8 mouse cellular contexts compared by ENCODE assay signal in the genomic region with DNA sequence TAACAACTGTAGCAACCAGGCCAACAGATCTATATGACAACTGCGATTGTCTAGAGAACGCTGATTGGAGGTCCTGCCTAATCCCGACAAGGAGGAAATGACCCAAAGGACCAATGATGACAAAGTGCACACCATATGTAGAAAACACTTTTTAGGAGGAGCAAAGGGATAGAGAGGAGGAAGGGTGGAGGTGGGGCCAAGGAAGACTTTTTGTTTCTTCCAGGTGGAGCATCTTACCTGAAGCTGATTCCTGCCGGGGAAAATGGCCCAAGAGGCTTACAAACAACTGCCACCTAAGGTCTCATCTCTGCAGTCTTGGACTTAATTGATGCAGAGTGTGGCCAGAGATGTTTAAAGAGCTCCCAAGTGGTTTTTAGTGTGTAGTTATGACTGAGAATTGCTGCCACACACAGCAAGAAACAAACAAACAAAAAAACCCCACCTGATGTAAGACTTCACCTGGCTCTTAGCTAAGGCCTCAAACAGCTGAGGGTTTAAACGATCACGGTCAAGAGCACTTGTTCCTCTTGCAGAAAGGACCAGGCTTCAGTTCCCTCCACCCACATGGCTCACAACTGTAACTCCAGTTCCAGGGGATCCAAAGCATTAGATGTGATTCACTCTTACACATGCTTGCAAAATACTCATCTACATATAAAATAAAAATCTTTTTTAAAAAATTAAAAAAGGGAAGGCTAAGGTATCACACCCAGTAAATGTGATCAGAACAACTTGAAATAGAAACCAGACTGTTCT. TPM values are rescaled to one million over a fixed set of nuclear protein-coding genes. Genes with fewer than 3 reads are reported as not detected.
DNase-seq lines count a peak whose midpoint lies in the region; ATAC-seq and TF ChIP-seq lines count a peak whose summit lies in the region.
"Had no signal": no experiment of that assay in that cellular context is flagged by ENCODE, and none has a peak within 500 bp of the region (broad histone marks: within the 10 kb centered on the region; RNA-seq: fewer than 3 reads in every experiment).

No protein-coding gene starts in this region.

- H3K27ac ChIP-seq in lung, embryonic 16.5 days (ENCODE audit: low read length): peak overlapping the region; percentile 74
- H3K27ac ChIP-seq in embryonic fibroblast, embryonic 13.5 days (ENCODE audit: insufficient read depth, low read length): peak overlapping the region; percentile 64; the same call in 1 of the 2 replicates
- peak overlapping the region; percentile 70; the same call in 1 of the 2 replicates for H3K27ac ChIP-seq in limb, embryonic 11.5 days (replicated peaks; ENCODE audit: low read depth, low read length)
- peak overlapping the region; percentile 45; the same call in 1 of the 2 replicates for H3K27ac ChIP-seq in stomach, embryonic 14.5 days (ENCODE audit: low read length)

- TF ChIP-seq POLR2A in embryonic fibroblast, embryonic 13.5 days (IDR thresholded peaks at IDR 0.05; ENCODE audit: low read depth, low read length): no peak

- H3K9ac ChIP-seq in lung, embryonic 16.5 days (ENCODE audit: low read length): peak overlapping the region; percentile 95
- peak overlapping the region; percentile 97 for H3K9ac ChIP-seq in limb, embryonic 11.5 days (ENCODE audit: low read length)
- H3K9ac ChIP-seq in stomach, embryonic 14.5 days (replicated peaks; ENCODE audit: low read depth, low read length): peak overlapping the region; percentile 90

- no peak for ATAC-seq in lung, embryonic 16.5 days (ENCODE audit: low read depth)
- ATAC-seq in limb, embryonic 11.5 days (ENCODE audit: insufficient number of reproducible peaks, low FRiP score, low TSS enrichment, low read depth): no peak
- ATAC-seq in stomach, embryonic 14.5 days (ENCODE audit: insufficient number of reproducible peaks, insufficient read depth, low FRiP score, low read depth): no peak

- peak overlapping the region; percentile 67 for H3K4me3 ChIP-seq in lung, embryonic 16.5 days (ENCODE audit: low read length)
- H3K4me3 ChIP-seq in embryonic fibroblast, embryonic 13.5 days (ENCODE audit: insufficient read depth, low read length): peak overlapping the region; percentile 19
- H3K4me3 ChIP-seq in limb, embryonic 11.5 days (ENCODE audit: low read depth, low read length): peak overlapping the region; percentile 91
- peak overlapping the region; percentile 68 for H3K4me3 ChIP-seq in stomach, embryonic 14.5 days (ENCODE audit: low read depth, low read length)

- H3K9me3 ChIP-seq in lung, embryonic 16.5 days (ENCODE audit: control insufficient read depth, low read length): no peaks in the 10 kb centered on the region
- no peaks in the 10 kb centered on the region for H3K9me3 ChIP-seq in limb, embryonic 11.5 days (ENCODE audit: control insufficient read depth, low read length)
- H3K9me3 ChIP-seq in stomach, embryonic 14.5 days (ENCODE audit: control insufficient read depth, low read depth, low read length): no peaks in the 10 kb centered on the region

- no peaks in the 10 kb centered on the region for H3K27me3 ChIP-seq in lung, embryonic 16.5 days (ENCODE audit: control insufficient read depth, insufficient read depth, low read depth, low read length)
- H3K27me3 ChIP-seq in limb, embryonic 11.5 days (ENCODE audit: control insufficient read depth, insufficient read depth, low read length): no peaks in the 10 kb centered on the region
- H3K27me3 ChIP-seq in stomach, embryonic 14.5 days (ENCODE audit: control insufficient read depth, insufficient read depth, low read length): no peaks in the 10 kb centered on the region

- TF ChIP-seq CTCF in embryonic fibroblast, embryonic 13.5 days (IDR thresholded peaks at IDR 0.05; ENCODE audit: borderline replicate concordance, insufficient read depth, low read length): no peak

- DNase-seq in lung, postnatal 10 days: no peak
- no peak for DNase-seq in limb, embryonic 11.5 days (ENCODE audit: low spot score)
- DNase-seq in layer of hippocampus, postnatal 25 days (ENCODE audit: extremely low spot score in 1 of 2, low spot score in 1 of 2): no peak
- no peak for DNase-seq in adrenal gland, postnatal 10 days

- WGBS in lung, embryonic 16.5 days: 62% methylated on average over 6 of the region's 6 CpGs
- 75% methylated on average over 6 of the region's 6 CpGs for WGBS in limb, embryonic 11.5 days
- WGBS in stomach, embryonic 14.5 days: 67% methylated on average over 6 of the region's 6 CpGs

- H3K36me3 ChIP-seq in lung, embryonic 16.5 days (ENCODE audit: control insufficient read depth, insufficient read depth, low read length): peaks cover 7% of the 10 kb centered on the region; the same call in 1 of the 2 replicates
- H3K36me3 ChIP-seq in limb, embryonic 11.5 days (ENCODE audit: control insufficient read depth, insufficient read depth, low read length): no peaks in the 10 kb centered on the region
- H3K36me3 ChIP-seq in stomach, embryonic 14.5 days (ENCODE audit: control insufficient read depth, insufficient read depth, low read length): peaks cover 11% of the 10 kb centered on the region

- peak overlapping the region; percentile 70 for H3K4me2 ChIP-seq in lung, embryonic 16.5 days (ENCODE audit: low read depth, low read length)
- peak overlapping the region; percentile 60 for H3K4me2 ChIP-seq in limb, embryonic 11.5 days (ENCODE audit: low read depth, severe bottlenecking)
- peak overlapping the region; percentile 31 for H3K4me2 ChIP-seq in stomach, embryonic 14.5 days (replicated peaks; ENCODE audit: low read depth, low read length)

- H3K4me1 ChIP-seq in lung, embryonic 16.5 days (replicated peaks; ENCODE audit: control insufficient read depth, insufficient read depth, low read length): peaks cover 14% of the 10 kb centered on the region
- peaks cover 15% of the 10 kb centered on the region; the same call in 1 of the 2 replicates for H3K4me1 ChIP-seq in embryonic fibroblast, embryonic 13.5 days (ENCODE audit: control insufficient read depth, insufficient read depth, low read length)
- H3K4me1 ChIP-seq in limb, embryonic 11.5 days (ENCODE audit: control insufficient read depth, insufficient read depth, low read length): no peaks in the 10 kb centered on the region
- peaks cover 7% of the 10 kb centered on the region; the same call in 1 of the 2 replicates for H3K4me1 ChIP-seq in stomach, embryonic 14.5 days (ENCODE audit: control insufficient read depth, insufficient read depth, low read length)

RNA-seq across cellular contexts. Expression of a gene that starts 0.7 kb away (rescaled TPM):
- polyA plus RNA-seq in lung, embryonic 16.5 days (2015; fragmentation: Nextera tagmentation; extraction: Ambion mirVana): 563 and 641 TPM in 2 replicates
- polyA plus RNA-seq in embryonic fibroblast, embryonic 13.5 days (2011; ENCODE audit: insufficient read length, low read depth, missing spikeins): 330 and 372 TPM in 2 replicates
- 600 and 611 TPM in 2 replicates for polyA plus RNA-seq in limb, embryonic 11.5 days (2014; fragmentation: Nextera tagmentation; extraction: Ambion mirVana)
- 672 and 728 TPM in 2 replicates for polyA plus RNA-seq in stomach, embryonic 14.5 days (2014; fragmentation: Nextera tagmentation; extraction: Ambion mirVana)
- 100 to 1,000 TPM; 262 to 295 TPM for total RNA-seq in layer of hippocampus, postnatal 25 days (2021)
- total RNA-seq in adrenal gland, postnatal 10 days (2021): 100 to 1,000 TPM; 337 to 370 TPM

RNA-seq across cellular contexts. Expression of a gene that starts 4.8 kb away (rescaled TPM):
- 5.8 and 7.7 TPM in 2 replicates for polyA plus RNA-seq in lung, embryonic 16.5 days (2015; fragmentation: Nextera tagmentation; extraction: Ambion mirVana)
- 8.7 and 15.9 TPM in 2 replicates for polyA plus RNA-seq in embryonic fibroblast, embryonic 13.5 days (2011; ENCODE audit: insufficient read length, low read depth, missing spikeins)
- 6.4 and 7.8 TPM in 2 replicates for polyA plus RNA-seq in limb, embryonic 11.5 days (2014; fragmentation: Nextera tagmentation; extraction: Ambion mirVana)
- 6.8 and 10.1 TPM in 2 replicates for polyA plus RNA-seq in stomach, embryonic 14.5 days (2014; fragmentation: Nextera tagmentation; extraction: Ambion mirVana)
- total RNA-seq in layer of hippocampus, postnatal 25 days (2021): 10 to 100 TPM; 24.0 to 41.7 TPM
- total RNA-seq in adrenal gland, postnatal 10 days (2021): 10 to 100 TPM; 14.5 to 30.3 TPM

RNA-seq across cellular contexts. Expression of a gene that starts 36.7 kb away (rescaled TPM):
- polyA plus RNA-seq in lung, embryonic 16.5 days (2015; fragmentation: Nextera tagmentation; extraction: Ambion mirVana): 181 and 202 TPM in 2 replicates
- polyA plus RNA-seq in embryonic fibroblast, embryonic 13.5 days (2011; ENCODE audit: insufficient read length, low read depth, missing spikeins): 58.7 and 65.8 TPM in 2 replicates
- polyA plus RNA-seq in limb, embryonic 11.5 days (2014; fragmentation: Nextera tagmentation; extraction: Ambion mirVana): 48.2 and 49.9 TPM in 2 replicates
- polyA plus RNA-seq in stomach, embryonic 14.5 days (2014; fragmentation: Nextera tagmentation; extraction: Ambion mirVana): 197 and 202 TPM in 2 replicates
- total RNA-seq in layer of hippocampus, postnatal 25 days (2021): 1 to 10 TPM; 4.6 to 5.6 TPM
- 100 to 1,000 TPM; 116 to 123 TPM for total RNA-seq in adrenal gland, postnatal 10 days (2021)
- total RNA-seq: neutrophil, adult 5-6 weeks had no signal

Comparison
In these comparisons a context has a peak if more than half of its experiments do, and no peak if none do; other contexts are left out.
1. H3K4me3 ChIP-seq: peak in every context shown above with its lines; median percentile 91 in limb, embryonic 11.5 days; 68 in stomach, embryonic 14.5 days; 67 in lung, embryonic 16.5 days; 19 in embryonic fibroblast, embryonic 13.5 days.